Mouse (Mus musculus): ENCODE data around the gene Inpp1.

The Inpp1 gene

DNA sequence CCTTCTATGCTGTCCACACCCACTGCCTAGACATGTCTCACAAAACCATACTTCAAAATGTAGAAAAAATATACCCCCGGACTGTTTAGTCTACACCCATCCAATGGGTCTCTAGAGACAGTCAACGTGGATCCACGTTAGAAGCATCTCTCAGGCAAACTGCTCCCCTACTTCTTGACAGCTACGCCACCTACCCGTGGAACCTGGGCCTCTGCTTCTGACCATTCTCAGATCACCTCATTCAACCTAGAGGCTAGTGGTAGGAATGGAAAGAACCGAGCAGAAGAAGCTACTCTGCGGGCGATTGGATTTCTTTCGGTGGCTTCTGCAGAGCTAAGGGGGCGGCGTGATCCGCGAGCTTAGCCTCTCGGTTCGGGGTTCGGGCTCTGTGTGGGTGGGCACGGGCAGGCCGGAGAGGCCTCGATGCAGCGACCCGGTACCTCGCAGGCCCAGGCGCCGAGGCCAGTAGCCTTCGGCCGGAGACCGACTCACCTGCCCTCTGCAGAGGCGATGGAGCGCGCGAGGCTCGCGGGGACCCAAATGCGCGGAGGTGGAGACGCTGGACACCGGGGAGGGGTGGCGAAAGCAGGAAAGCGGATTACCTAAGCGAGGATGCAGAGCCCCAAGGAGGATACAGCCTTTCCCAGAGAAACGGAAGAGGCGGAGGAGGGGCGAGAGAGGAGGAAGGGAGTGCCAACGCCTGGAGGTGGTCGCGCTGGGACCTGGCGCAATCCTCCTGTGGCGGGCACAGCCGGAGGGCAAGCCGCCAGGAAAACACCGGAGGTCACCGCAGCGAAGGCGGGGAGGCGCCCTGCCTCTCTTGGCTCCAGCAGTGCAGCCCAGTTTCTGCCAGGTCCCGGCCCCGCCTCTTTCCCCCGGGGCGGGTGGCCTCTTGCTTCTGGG lies at the start of gene Inpp1:
TSS of gene Inpp1 (minus strand) at position 779 of the 903 bp plus-strand sequence.
- peak; percentile 87 for DNase-seq (ENCODE audit: low read depth)

DNA sequence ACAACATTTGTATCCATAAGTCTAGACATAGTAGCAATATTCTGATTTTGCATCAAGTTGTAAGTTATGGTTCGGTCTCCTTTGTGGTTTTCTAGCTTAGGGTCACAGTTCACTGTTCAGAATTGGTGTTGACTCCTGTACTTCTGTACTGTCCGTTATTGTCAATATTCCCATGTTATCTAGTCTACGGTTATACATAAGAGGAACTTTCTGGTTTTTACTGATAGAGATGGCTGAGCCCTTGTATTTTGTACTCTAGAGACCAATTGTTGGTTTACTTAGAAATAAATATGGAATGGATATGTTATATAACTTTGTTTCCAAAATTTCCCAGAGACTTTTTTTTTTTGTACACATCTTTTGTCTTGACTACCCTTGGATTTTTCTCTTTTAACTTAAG lies 48.5 kb upstream of the Inpp1 start:
- DNase-seq (ENCODE audit: low read depth), result no peak

DNA sequence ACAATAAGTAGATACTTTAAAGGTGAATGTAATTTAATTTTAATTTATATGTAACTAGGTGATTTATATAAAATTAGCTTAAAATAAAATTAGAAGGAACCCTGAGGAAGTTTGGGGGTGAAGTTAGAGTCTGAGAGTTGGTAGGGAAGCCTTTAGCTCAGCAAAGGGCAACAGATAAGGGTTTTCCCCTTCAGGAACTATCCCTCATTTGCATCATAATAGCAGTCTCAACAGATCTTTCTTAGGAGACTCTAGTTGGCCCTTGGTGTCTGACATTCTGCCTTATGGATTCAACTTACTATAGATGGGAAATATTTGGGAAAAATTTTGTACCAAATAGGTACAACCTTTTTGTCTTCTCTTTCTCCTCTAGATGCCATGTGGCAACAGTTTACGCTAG lies 46.7 kb upstream of the Inpp1 start:
- no peak for DNase-seq (ENCODE audit: low read depth)

DNA sequence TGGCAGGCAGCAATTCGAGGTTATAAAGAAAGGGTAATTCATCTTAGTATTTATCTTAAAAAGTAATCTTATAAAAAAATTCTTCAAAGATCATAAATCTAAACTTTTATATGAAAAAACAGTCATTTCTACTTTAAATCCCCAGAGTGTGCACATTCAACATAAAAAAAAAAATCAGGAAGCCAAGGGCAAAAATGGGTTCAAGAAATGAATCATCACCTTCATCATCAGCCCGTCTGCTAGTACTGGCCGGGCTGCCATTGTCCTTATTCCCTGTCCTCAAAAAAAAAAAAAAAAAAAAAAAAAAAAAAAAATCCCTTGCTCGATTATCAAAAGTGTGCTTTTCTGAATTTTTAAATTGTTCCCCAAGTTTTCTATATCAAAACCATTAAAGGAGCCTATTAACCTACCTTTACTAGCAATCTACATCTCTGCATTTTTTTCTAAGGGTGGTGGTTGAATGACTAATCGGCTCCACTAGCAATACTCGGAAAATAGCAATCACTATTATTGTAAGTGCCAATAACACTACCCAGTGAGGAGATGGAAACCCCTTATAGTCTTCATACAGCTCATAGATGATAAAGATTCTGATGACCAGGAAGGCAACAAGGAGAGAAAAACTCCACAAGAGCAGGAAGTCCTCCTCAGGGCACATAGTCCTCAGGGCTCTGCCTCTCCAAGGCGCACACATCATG lies 38.6 kb upstream of the Inpp1 start:
- DNase-seq (ENCODE audit: low read depth), result peak; percentile 15

DNA sequence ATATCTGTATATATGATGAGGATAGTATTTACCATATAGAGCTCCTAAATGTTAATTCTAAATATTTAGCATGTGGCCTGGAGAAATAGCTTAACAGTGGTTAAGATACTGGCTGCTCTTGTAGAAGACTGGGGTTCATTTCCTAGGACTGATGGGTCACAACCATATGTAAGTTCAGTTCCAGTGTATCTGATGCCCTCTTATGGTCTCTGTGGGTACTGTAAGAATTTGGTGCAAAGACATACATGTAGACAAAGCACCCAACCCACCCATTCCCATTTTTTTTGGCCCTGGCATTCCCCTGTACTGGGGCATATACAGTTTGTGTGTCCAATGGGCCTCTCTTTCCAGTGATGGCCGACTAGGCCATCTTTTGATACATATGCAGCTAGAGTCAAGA lies 36.5 kb upstream of the Inpp1 start:
- peak; percentile 80 for DNase-seq (ENCODE audit: low read depth)

DNA sequence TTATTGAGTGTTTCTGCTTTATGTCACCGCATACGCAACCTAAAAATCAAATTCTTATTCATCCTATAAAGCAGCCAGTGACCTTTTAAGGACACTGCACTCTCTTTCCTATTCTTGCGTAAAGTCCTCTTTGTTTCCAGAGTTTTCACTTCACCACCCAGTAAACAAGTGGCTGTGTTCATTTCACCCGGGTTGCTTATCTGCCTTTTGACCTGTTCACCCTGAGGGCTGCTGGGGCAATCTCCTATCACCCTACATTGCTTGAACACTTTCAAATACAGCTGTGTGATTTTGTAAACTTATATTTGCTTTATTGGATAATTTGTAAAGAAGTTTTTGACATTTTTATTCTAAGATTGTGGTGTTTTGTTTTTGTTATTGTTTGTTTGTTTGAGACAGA lies 31.9 kb upstream of the Inpp1 start:
- no peak for DNase-seq (ENCODE audit: low read depth)

DNA sequence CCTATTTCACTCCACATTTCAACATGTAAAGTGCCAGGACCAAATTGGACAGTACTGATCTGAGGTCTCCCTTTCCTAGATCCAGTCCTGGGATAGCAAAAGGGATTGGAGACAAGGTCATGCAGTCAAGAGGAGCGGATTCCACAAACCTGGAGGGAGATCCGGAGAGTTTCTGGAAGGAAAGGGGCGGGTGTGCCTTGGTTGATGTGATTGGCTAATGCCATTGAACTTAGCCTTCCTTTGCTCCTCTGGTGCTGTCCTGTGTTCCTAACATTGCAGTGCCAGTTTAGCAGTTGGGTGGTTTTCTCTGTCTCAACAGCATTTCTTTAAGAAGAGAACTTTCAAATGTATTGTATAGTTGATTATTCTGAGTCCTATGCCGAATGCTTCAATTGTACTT lies 29.1 kb upstream of the Inpp1 start:
- DNase-seq (ENCODE audit: low read depth), result no peak

DNA sequence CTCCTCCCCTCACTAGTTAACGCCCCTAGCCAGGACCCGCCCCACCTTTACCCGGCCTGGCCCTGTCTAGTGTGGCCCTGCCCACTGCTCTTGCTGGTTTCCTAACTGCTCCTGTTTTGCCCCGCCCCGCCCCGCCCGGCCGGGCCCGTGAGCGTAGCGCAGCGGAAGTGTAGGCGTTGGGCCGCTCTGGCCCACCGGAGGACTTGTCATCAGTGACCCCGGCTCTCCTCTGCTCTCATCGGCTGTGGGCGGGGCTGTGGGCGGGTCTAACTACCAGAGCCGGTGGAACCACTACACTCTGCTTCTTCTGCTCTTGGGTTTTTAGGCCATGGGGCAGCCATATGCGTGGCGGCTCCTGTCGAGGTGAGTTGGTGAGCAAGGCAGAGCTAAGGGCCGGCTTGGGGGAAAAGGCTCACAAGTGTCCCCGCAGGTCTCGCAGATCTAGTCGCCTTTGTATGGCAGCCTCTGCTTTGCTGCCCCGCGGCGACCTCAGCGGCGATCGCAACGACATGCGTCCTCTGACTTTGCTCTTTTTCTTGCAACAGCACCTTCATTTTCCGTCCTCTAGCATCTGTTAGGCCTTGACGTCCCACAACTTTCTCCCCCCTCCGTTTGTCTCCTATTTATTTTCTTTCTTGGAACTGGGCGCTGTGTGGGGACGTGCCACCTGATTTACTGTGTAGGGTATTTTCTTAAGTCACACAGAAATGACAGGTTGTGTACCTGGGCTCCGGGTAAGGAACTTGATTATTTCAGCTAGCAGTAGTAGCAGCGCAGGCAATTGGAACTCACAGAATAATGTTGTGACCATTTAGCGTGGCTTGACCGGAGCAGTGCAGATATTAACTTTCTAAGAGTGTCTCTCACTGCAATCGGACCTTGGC lies 27.5 kb upstream of the Inpp1 start, which contains the start of gene Hibch:
TSS of gene Hibch (plus strand) at position 148 of the 884 bp plus-strand sequence.
- DNase-seq (ENCODE audit: low read depth), result peak; percentile 99

DNA sequence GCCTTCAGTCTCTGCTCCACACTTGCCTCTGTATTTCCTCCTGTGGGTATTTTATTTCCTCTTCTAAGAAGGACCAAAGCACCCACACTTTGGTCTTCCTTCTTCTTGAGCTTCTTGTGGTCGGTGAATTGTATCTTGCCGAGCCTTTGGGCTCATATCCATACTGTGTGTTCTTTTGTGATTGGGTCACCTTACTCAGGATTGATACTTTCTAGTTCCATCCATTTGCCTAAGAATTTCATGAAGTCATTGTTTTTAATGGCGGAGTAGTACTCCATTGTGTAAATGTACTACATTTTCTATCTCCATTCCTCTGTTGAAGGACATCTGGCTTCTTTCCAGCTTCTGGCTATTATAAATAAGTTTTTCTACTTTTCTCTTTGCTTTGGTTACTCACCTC lies 26.9 kb upstream of the Inpp1 start:
- DNase-seq (ENCODE audit: low read depth), result no peak

DNA sequence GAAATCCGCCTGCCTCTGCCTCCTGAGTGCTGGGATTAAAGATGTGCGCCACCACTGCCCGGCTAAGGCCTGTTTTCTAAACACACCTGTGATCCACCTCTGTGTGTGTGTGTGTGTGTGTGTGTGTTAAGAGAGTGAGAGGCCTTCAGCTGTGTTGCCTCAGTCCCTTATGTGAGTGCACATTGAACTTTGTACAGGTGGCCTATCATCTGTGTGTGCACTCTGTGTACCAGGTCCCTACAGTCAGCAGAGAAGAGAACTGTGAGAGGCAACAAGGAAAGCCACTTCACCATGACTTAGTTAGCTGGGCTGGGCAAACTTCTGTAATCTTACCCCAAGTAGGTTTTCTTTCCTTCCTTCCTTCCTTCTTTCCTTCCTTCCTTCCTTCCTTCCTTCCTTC lies 21.6 kb upstream of the Inpp1 start:
- no peak for DNase-seq (ENCODE audit: low read depth)

DNA sequence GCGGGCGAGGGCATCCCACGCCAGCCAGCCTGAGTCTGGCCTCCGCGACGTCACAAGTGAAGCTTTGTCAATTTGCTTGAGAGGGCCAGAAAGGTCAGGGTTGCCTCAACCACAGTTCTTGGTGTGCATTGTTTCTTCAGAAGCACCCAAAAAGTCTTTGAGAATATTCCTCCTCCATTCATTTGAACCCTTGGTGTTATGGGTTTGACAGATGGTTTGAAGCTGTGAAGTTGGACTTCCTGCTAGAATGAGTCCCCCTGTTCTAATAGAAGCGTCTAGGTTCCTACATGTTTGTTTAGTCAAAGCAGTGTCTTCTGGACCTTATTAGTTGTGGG lies 292 bp upstream of the Inpp1 start:
- DNase-seq (ENCODE audit: low read depth), result no peak

DNA sequence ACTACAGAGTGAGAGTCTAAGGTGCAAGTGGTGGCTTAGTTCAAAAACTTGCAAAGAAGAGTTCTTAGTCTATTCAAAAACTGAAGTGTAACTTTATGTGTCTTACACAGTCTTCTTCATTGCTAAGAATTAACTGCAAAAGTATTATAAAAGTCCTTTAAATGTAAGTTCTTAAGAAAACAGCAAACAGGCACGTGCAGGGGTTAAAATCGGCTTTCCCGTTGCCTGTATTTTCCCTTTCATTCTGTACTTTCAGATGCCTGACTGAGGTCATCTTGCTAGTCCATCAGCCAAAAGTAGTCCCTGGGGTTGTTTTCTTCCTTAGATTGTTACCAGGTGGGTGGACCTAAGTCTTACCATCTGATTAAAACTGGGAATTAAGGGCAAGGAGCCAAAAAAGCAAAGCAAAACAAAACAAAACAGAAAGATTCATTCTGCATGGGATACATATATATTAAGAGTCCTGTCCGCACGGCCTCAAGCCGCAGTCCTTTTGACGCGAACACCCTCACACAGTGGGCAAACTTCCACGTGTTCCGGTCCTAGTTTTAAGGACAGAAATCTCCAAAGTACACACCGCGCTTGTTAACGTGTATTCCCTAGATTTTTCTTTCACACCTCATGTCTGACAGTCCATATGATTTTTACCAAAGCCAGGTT lies 1.1 kb downstream of the Inpp1 start:
- DNase-seq (ENCODE audit: low read depth), result no peak

DNA sequence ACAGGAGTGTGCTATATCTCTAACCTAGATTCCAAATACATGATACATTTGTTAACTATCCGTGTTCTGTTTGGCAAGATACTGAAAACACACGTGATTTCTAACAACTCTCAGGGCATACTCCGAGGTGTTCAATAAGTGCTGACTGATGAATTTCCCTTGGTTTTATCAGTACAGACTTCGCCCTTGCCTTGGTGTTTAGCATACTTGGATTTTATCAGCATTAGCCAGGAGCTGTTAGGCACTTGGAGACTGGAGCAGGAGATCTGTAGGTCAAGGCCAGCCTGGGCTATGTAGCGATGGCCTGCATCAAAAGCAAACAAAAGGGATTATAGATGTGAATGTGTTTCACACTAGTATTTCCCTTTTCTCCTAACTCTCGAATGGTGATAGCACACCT lies 9.0 kb downstream of the Inpp1 start:
- no peak for DNase-seq (ENCODE audit: low read depth)

DNA sequence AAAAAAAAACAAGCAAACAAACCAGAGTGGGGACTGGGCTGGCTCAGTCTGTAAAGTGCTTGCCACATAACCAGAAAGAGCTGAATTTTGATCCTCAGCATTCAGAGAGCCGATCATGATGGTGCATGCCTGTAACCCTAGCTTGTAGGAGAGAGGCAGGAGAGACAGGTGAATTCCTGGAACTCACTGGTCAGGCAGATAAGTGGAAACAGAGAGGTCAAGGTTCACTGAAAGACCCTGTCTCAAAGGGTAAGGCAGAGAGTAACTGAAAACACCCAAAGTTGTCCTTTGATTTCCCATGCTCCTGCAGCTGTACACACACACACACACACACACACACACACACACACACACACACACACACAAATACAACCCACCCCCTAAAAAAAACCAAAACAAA lies 12.4 kb downstream of the Inpp1 start:
- DNase-seq (ENCODE audit: low read depth), result no peak

DNA sequence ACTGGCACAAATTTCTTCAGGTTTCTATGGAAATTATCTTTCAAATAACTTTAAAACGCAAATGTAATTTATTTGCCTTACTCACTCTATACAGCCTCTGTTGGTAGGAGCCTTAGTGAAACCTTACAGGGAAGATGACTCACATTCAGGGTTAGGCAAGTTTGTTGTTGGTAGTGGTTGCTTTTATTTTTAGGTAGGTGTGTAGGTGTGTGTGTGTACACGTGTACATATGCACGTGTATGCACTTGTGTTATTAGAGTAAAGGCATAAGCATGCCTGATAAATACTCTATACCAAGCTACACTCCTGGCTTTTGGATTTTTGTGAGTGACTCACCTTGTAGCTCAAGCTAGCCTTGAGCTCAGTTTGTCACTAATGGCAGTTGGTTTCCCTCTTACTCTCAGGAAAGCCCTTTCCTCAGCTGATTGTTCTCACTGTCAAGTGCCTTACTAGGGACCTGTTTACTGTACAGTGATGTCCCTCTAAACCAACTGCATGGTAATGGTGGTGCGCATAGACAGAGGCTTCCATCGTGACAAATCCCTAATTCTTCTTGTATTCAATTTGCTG lies 15.0 kb downstream of the Inpp1 start:
- DNase-seq (ENCODE audit: low read depth), result peak; percentile 53

DNA sequence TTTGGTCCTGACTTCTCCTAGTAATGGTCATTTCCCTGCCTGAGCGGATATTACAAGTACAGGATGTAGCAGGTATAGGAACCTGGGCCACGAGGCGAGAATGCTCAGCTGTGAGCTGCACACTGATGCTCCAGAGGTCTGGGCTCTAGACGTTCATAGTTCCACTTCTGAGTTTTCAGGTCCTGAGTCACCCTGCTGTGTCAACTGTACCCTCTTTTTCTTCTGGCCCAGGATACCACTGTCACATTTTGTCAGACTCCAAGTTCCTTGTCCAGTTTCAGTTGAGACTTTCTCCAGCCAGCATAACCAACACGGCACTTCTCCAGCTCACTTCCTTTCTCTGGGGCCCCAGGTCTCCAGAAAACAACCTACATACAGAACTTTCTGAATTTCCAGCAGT lies 15.8 kb downstream of the Inpp1 start:
- DNase-seq (ENCODE audit: low read depth), result peak; percentile 55

DNA sequence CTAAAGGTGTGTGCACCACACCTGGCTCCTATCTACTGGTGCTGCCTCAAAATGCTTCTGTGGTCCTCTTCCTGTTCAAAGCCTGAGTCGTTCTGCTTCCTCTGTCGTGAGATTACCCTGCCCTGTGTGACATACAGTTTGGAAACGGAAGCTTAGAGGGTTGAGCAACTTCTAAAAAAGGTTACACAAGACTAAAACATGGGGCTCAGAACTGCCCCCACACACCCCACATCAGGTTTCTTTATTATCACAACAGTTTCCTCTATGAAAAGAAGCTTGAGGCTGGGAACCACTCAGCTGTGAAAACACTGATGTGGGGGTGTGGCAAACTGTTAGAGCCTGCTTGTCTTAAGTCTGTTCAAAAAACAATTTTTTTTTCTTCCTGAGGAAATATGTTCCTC lies 17.1 kb downstream of the Inpp1 start:
- DNase-seq (ENCODE audit: low read depth), result peak; percentile 91

DNA sequence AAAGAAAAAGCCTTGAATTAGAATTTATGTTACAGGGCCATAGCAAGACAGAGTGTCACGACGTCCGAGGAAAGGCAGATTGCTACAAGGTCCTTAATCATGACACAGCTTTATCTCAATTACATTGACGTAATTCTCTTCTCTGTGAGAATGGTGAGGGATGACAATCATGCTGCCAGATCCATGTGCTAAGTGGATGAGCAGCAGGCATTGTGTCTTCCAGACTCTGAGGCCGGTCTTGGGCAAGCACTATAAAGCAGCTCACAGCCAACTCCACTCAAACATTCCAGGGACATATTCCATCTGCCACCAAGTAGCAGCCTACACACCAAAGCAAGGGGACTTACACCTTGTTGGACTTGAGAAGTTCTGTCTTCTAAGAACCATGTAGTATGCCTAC lies 17.7 kb downstream of the Inpp1 start:
- no peak for DNase-seq (ENCODE audit: low read depth)

DNA sequence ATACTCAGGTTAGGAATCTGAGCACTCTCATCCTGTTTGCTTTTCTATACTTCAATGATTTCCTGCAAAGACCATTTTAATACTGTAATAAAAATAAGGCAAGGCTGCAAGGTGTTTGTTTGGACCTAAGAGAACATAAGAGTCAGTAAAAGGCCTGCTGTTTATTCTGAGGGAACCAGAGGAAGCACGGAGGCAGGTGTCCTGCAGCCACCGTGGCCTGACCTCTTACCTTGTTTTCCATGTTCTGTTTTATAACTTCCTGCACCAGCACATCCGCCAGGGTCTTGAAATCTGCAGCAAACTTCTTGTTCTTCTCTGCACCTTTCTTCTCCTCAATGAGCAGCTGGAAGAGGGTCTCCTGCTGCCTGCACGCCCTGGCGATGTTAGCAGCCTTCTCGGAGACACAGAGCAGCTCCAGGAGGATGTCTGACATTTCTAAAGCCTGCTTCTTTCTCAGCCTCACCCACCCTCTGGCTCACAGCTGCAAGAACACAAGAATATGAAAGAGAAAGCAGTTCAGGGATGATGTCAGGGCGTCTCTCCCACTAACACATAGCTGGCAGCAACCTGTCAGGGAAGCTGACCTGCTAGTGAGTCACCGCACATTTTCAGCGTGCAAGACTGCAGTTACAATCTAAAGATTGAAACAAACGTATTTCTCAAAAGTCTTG lies 18.3 kb downstream of the Inpp1 start:
- DNase-seq (ENCODE audit: low read depth), result peak; percentile 88

DNA sequence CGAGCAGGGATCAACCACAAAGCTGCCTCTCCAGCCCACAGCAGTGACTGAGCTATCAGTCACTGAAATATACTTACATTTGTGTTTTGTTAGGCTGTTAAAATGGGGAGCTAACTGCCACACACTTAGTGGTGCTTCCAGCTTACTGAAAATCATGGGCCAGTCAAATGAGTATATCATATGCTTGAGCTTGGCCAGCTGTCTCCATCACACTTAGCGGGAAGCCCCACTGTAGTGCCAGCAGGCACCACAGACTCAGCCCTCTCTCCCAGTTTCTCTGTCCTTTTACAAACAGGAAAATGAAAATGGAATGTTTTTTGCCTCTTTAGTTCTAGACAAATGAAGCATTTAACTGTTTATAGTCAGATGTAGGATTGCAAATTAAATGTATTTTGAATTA lies 21.6 kb downstream of the Inpp1 start:
- DNase-seq (ENCODE audit: low read depth), result no peak

DNA sequence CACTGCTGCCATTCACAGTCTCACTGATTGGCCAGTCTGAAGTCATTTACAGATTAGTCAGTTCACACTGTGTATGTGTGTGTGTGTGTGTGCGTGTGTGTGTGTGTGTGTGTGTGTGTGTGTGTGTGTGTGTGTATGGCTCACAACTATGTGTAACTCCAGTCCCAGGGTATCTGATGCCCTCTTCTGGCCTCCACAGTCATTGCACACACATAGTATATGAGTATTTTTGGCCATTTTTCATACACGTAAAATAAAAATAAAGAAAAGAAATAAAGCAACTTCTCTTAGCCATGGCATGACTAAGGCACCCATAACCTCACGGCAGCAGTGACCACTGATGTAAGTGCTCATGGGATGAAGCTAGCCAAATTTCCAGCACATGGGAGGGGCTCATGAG lies 23.8 kb downstream of the Inpp1 start:
- peak; percentile 28 for DNase-seq (ENCODE audit: low read depth)
